Mouse (Mus musculus): ENCODE measurements around the gene Ap5m1. TPM values are rescaled to one million over a fixed set of nuclear protein-coding genes. Genes with fewer than 3 reads are reported as not detected.
A peak's percentile ranks its signal among the peaks of the same experiment; 100 is the strongest.

Ap5m1 gene
- 23.2 and 23.3 TPM in 2 replicates for polyA plus RNA-seq (2015; fragmentation: Nextera tagmentation; extraction: Ambion mirVana)

DNA sequence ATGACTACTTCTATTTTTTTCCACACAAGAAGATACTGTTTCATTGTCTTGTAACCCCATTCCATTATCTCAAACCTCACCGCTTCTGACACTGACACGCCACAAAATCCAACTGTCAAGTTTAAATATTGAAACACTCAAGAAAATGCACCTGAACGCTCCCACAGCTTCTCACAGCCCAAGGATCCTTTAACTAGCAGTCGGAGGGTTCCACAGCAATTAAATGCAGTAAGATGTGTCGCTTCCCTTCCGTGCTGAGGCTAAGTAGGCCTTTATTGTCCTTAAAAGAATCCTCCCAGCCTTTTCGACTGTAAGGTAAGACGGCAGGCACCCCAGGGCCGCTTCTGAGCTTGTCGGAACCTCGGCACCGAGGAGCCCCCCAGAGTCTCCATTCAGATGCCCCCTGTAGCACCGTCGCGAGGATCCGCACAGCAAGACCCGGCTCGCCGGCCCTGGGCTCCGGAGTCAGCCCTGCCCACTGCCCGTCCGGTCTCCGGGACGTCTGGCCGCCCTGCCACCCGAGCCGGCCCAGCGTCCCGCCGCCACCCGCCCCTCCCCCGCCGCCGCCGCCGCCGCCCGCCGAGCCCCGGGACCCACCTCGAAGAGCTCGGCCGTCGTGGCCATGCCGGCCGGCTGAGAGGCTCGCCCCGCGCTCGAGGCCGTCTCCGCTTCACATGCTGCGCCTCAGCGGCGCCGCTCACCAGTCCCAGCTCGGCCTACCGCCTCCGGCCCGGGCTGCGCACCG, at the start of gene Ap5m1:
Gene Ap5m1, plus strand, starts transcription at position 569 of the 745 bp plus-strand sequence.
- peak; percentile 79 for ATAC-seq (ENCODE audit: insufficient number of reproducible peaks, insufficient read depth, low FRiP score, low TSS enrichment, low read depth)
- Histone ChIP-seq H3K4me1 (peaks cover 18% of the 10 kb centered on the region), H3K4me3 (peak within 1 kb of the TSS; percentile 90)

DNA sequence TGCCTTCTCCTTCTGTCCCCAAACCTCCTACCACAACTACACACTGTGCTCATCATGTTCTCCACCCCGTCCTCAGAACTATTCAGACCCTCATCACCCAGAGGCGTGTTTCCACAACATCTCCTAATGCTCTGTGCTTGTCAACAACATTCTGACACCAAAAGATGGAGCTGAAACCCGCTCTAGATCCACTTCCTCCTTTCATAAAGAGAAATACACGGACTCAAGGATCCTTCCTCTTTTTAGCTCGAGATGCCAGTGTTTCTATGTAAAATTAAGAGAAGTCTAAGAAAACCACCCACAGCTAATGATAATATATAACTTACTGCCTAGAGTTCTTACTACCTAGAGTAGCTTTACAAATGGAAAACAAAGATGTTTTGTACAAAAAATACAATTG, 46.1 kb upstream of the Ap5m1 start:
- Histone ChIP-seq H3K36me3 (peaks cover 37% of the 10 kb centered on the region), H3K4me3 (no peak overlapping the region), H3K27ac (no peak overlapping the region), H3K9me3 (no peaks in the 10 kb centered on the region), H3K4me1 (no peaks in the 10 kb centered on the region), H3K4me2 (no peak overlapping the region), H3K27me3 (no peaks in the 10 kb centered on the region), H3K9ac (no peak overlapping the region)
- WGBS: 86% methylated on average over 5 of the region's 5 CpGs
- no peak for ATAC-seq (ENCODE audit: insufficient number of reproducible peaks, insufficient read depth, low FRiP score, low TSS enrichment, low read depth)

More for the DNA sequence above, at the start of gene Ap5m1:
- under 1% methylated on average over 40 of the region's 62 CpGs for WGBS
- H3K27me3 ChIP-seq: no peaks in the 10 kb centered on the region
- H3K36me3 ChIP-seq: no peaks in the 10 kb centered on the region
- H3K4me2 ChIP-seq: peak within 1 kb of the TSS; percentile 71
- peak within 1 kb of the TSS; percentile 98 for H3K27ac ChIP-seq
- H3K9me3 ChIP-seq: no peaks in the 10 kb centered on the region
- H3K9ac ChIP-seq: peak within 1 kb of the TSS; percentile 97

DNA sequence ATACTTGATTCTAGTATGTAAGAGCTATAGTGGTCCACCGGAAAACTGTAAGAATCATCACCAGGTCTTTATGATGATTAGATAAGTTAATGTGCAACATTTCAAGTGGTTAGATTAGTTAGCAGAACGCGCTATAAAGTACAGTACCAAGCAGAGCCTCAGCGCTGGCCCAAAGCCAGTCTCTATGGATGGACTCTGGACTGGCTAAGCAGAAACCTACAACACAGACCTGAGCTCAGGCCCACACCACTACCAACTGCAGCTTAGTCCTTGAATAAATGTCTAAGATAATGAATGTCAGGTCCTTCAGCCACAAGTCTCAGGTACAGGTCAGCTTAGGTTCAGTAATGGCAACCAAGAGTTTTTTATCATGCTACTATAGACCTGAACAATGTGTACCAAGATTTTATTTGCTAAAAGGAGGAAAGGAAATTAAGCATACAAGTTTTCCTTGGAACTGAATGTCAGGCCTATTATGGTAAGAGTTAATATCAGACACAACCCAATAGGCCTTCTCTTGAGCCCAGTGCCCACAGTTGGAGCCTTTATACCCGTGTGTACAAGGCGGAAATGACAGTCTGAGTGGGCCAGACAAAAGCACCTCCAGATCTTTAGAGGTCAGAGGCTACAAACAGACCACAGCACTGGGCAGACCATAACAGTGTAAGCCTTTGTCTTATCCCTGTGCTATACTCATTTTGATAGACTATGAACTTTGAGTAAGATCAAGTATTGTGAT, 38.7 kb upstream of the Ap5m1 start:
- H3K27me3 ChIP-seq: no peaks in the 10 kb centered on the region
- no peak for ATAC-seq (ENCODE audit: insufficient number of reproducible peaks, insufficient read depth, low FRiP score, low TSS enrichment, low read depth)
- no peak overlapping the region for H3K27ac ChIP-seq
- WGBS: 92% methylated on average over 6 of the region's 6 CpGs
- no peak overlapping the region for H3K9ac ChIP-seq
- peaks cover 23% of the 10 kb centered on the region for H3K36me3 ChIP-seq
- H3K9me3 ChIP-seq: no peaks in the 10 kb centered on the region
- H3K4me3 ChIP-seq: no peak overlapping the region
- H3K4me1 ChIP-seq: no peaks in the 10 kb centered on the region
- H3K4me2 ChIP-seq: no peak overlapping the region

DNA sequence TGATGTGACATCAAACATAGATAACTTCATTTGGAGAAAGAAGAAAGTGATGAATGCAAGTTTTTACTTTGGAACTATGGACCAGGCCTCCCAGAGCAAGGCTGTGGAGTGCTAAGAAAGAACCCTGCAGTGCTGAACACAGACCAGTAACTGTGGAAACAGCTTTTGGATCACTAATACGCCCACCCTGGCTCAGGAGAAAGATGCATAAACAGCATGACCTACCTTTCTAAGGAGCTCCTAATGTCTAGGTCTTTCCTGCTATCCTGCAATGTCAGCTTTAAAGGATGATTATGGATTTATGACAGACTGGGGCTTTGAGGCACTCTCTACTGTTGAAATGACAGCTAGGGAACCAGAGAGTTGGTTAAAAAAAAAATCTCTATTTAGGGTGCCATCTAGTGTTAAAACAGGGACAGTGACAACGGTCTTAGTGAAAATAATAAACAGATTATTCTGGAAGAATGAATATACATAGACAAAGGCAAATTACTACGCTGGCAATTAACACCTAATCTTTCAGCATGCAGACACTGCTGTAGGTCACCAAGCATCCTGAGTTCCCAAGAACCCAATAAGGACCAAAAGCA, 38.0 kb upstream of the Ap5m1 start:
- Histone ChIP-seq H3K27me3 (no peaks in the 10 kb centered on the region), H3K27ac (no peak overlapping the region), H3K9ac (no peak overlapping the region), H3K4me3 (no peak overlapping the region), H3K4me1 (no peaks in the 10 kb centered on the region), H3K9me3 (no peaks in the 10 kb centered on the region), H3K4me2 (no peak overlapping the region), H3K36me3 (peaks cover 24% of the 10 kb centered on the region)
- WGBS: 81% methylated on average over 3 of the region's 3 CpGs
- no peak for ATAC-seq (ENCODE audit: insufficient number of reproducible peaks, insufficient read depth, low FRiP score, low TSS enrichment, low read depth)

DNA sequence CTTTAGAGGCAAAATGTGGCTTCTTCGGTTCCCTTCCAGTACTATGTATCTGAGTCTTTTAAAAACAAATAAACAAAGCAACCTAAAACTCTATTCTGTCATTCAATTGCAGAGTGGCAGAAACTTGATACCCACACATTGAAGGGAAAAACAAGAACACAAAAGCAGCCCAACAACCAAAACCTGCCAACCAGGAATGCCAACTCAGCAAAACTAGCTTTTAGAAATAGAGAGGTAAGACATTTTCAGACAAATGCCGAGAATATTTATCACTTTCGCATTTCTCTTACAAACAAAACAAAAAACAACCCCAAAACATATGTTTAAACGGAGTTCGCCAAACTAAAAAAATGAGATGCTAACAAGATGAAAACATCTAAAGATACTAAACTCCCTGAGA, 36.9 kb upstream of the Ap5m1 start:
- Histone ChIP-seq H3K4me1 (no peaks in the 10 kb centered on the region), H3K27ac (no peak overlapping the region), H3K9ac (no peak overlapping the region), H3K36me3 (peaks cover 28% of the 10 kb centered on the region), H3K9me3 (no peaks in the 10 kb centered on the region), H3K4me3 (no peak overlapping the region), H3K27me3 (no peaks in the 10 kb centered on the region), H3K4me2 (no peak overlapping the region)
- ATAC-seq (ENCODE audit: insufficient number of reproducible peaks, insufficient read depth, low FRiP score, low TSS enrichment, low read depth): no peak
- WGBS: 86% methylated on average over 5 of the region's 5 CpGs

DNA sequence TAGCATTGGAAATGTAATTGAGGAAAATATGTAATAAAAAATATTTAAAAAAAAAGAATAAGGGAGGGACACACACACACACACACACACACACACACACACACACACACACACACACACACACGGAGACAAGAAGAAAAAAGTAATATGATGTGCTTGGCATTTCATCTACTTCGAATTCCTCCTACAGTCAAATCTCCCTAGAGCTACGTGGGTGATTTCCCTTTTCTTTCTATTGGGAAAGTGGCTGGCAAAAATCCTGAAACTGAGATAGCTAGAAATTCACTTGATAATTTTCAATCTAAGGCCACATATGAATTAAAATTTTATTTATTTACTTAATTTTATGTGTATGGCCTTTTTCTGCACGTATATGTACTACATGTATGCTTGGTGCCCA, 20.3 kb upstream of the Ap5m1 start:
- Histone ChIP-seq H3K9me3 (no peaks in the 10 kb centered on the region), H3K36me3 (0 out of 2 replicates have a peak, but pooled peaks cover 6% of the 10 kb centered on the region), H3K4me2 (no peak overlapping the region), H3K4me3 (no peak overlapping the region), H3K27me3 (no peaks in the 10 kb centered on the region), H3K27ac (no peak overlapping the region), H3K9ac (no peak overlapping the region), H3K4me1 (no peaks in the 10 kb centered on the region)
- no peak for ATAC-seq (ENCODE audit: insufficient number of reproducible peaks, insufficient read depth, low FRiP score, low TSS enrichment, low read depth)
- WGBS: 88% methylated on average over 4 of the region's 4 CpGs

DNA sequence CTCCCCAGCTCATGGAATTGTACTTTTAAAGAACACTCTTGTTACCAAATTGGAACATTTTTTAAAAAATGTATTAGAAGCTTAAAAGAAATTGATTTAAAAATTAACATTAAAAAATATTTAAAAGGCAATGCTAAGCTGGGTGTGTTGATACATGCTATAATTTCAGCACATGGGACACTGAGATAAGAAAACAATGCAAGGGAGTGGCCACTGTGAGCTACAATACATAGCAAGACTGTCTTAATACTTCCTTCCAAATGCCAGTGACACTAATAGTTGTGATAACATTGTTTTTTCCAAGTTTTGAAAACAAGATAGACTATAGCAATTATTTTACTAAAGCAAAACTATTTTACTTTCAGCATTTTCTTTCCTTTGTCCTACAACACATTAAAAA, 16.4 kb upstream of the Ap5m1 start:
- Histone ChIP-seq H3K4me3 (no peak overlapping the region), H3K9ac (no peak overlapping the region), H3K36me3 (peaks cover 12% of the 10 kb centered on the region; the same call in 1 of the 2 replicates), H3K27ac (no peak overlapping the region), H3K4me1 (no peaks in the 10 kb centered on the region), H3K4me2 (no peak overlapping the region), H3K9me3 (no peaks in the 10 kb centered on the region), H3K27me3 (no peaks in the 10 kb centered on the region)
- no peak for ATAC-seq (ENCODE audit: insufficient number of reproducible peaks, insufficient read depth, low FRiP score, low TSS enrichment, low read depth)

DNA sequence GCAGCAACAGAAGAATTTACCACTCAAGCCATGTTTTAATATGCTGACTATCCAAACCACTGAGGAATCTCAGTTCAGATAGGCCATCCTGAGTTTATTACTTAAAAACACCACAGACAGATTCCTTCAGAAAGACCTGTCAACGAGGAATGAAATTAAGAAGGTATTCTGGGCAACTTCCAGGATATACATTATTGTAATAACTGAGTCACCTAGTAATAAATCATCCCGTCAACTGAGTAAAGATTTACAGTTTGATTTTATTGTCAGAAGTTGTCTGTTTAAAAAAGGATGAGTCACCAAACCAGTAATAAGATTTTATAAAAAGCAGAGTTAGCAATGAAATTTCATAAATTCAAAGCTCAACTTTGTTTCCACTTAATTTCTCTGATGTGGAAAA, 2.1 kb upstream of the Ap5m1 start:
- no peak for ATAC-seq (ENCODE audit: insufficient number of reproducible peaks, insufficient read depth, low FRiP score, low TSS enrichment, low read depth)

DNA sequence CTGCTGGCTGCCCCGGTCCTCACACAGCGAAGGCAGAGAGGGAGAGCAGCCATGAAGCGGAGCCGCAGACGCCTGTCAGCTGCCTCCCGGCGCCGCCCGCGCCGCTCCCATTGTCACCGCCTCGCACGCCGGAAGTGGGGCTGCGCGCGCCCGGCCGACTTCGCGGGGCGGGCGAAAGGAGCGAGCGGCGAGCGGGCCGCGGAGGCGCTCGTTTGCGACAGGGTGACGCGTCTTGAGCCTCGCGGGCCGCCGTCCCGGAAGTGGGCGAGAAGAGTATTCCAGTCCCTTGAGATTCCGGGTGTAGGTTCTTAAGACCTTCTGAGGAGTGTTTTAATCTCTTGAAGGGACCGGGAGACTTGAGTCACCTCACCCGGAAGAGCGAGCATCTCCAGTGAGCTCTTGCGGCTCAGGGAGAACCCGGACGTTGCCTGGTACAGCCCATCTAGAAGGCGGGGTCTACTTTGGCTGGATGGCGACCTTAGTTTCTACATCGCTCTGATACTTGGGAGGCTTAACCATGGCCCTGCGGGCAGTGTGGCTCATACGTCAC, 452 bp downstream of the Ap5m1 start, which contains the start of gene Exoc5:
Gene Exoc5, minus strand, starts transcription at position 380 of the 550 bp plus-strand sequence.
- Histone ChIP-seq H3K4me3 (peak within 1 kb of the TSS; percentile 90), H3K9me3 (no peaks in the 10 kb centered on the region), H3K27ac (peak within 1 kb of the TSS; percentile 98), H3K4me2 (peak within 1 kb of the TSS; percentile 71), H3K4me1 (peaks cover 18% of the 10 kb centered on the region), H3K36me3 (no peaks in the 10 kb centered on the region), H3K9ac (peak within 1 kb of the TSS; percentile 97), H3K27me3 (no peaks in the 10 kb centered on the region)
- peak; percentile 94 for ATAC-seq (ENCODE audit: insufficient number of reproducible peaks, insufficient read depth, low FRiP score, low TSS enrichment, low read depth)
- under 1% methylated on average over 51 of the region's 53 CpGs for WGBS

More for the DNA sequence above, 2.1 kb upstream of the Ap5m1 start:
- H3K9me3 ChIP-seq: no peaks in the 10 kb centered on the region
- WGBS: 72% methylated on average over 2 of the region's 2 CpGs
- H3K27me3 ChIP-seq: no peaks in the 10 kb centered on the region
- H3K4me3 ChIP-seq: no peak overlapping the region
- H3K4me1 ChIP-seq: peaks cover 18% of the 10 kb centered on the region
- H3K36me3 ChIP-seq: no peaks in the 10 kb centered on the region
- no peak overlapping the region for H3K4me2 ChIP-seq
- no peak overlapping the region for H3K9ac ChIP-seq
- H3K27ac ChIP-seq: no peak overlapping the region

DNA sequence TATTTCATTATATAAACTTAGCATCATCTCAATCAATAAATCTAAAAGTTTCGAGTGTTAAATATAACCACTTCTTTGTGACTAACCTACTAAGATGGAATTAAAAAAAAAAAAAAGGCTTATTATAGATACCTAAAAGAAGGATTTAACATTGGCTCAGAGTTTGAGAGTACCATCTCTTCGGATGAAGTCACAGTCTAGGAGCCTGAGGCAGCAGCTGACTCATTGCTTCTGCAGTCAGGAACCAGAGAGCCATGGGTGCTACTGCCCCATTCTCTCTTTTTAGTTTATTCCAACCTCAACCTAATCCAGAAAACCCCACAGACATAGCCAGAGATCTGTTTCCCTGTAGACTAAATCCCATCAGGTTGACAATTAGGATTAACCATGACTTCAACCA, 6.9 kb downstream of the Ap5m1 start:
- Histone ChIP-seq H3K36me3 (peaks cover 11% of the 10 kb centered on the region), H3K9me3 (no peaks in the 10 kb centered on the region), H3K4me3 (no peak overlapping the region), H3K4me1 (peaks cover 3% of the 10 kb centered on the region), H3K4me2 (no peak overlapping the region), H3K9ac (no peak overlapping the region), H3K27ac (no peak overlapping the region), H3K27me3 (no peaks in the 10 kb centered on the region)
- 92% methylated on average over 2 of the region's 2 CpGs for WGBS
- ATAC-seq (ENCODE audit: insufficient number of reproducible peaks, insufficient read depth, low FRiP score, low TSS enrichment, low read depth): no peak

DNA sequence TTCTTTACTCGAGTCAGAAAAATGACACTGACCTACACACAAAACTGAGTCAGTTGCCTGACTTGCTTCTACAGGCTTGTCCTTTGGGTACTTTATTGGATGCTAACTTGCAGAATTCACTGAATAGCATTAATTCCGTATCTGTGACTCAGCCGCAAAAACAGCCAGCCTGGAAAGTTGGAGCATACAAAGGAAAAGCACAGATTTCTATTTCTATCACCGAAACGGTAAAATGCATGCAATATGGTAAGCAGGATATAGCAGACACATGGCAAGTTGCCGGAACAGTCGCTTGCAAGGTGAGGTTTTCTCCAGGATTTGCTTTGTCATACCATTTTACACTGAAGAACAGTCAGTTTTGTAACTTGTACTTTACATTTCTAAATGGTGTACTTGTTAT, 8.0 kb downstream of the Ap5m1 start:
- H3K27me3 ChIP-seq: no peaks in the 10 kb centered on the region
- no peak for ATAC-seq (ENCODE audit: insufficient number of reproducible peaks, insufficient read depth, low FRiP score, low TSS enrichment, low read depth)
- no peak overlapping the region for H3K9ac ChIP-seq
- H3K9me3 ChIP-seq: no peaks in the 10 kb centered on the region
- no peak overlapping the region for H3K4me3 ChIP-seq
- H3K27ac ChIP-seq: no peak overlapping the region
- no peaks in the 10 kb centered on the region for H3K4me1 ChIP-seq
- peaks cover 11% of the 10 kb centered on the region for H3K36me3 ChIP-seq
- 95% methylated on average over 7 of the region's 7 CpGs for WGBS
- H3K4me2 ChIP-seq: no peak overlapping the region
